Mouse (Mus musculus) liver, embryonic 14.5 days (tissue): ENCODE measurements around the gene Olfr31.

Source experiments
- CTCF ChIP-seq: IDR thresholded peaks from 2 replicates; pipeline ENCODE4 v1.5.1; 2016; ENCODE audit warnings: antibody characterized with exemption, low read depth, control low read depth
- EP300 ChIP-seq: IDR thresholded peaks from 2 replicates; pipeline ENCODE4 v1.6.1; 2016; ENCODE audit warnings: antibody characterized with exemption, low read depth

- TF ChIP-seq EP300 (no peak), CTCF (no peak)
These were observed 32.1 kb downstream of the Olfr31 start for GRCm38 (mm10) chr14:14354511-14355359.
